Mouse (Mus musculus) lung, embryonic 16.5 days (tissue): ENCODE measurements around the gene Soga1. TPM values are rescaled to one million over a fixed set of nuclear protein-coding genes. Genes with fewer than 3 reads are reported as not detected.

Experiments
- ATAC-seq: fragments of 200-750 bp; cut with Nextera tagmentation; 2 replicates; pipeline ENCODE4 v1.8.0; 2017; ENCODE audit warnings: low read depth, mild to moderate bottlenecking, moderate library complexity
- H3K27ac ChIP-seq: fragments of 300-500 bp; sonication (generic); 2 replicates; pipeline ENCODE4 v1.5.1; 2014; ENCODE audit warnings: mild to moderate bottlenecking, control low read depth, low read length
- H3K27me3 ChIP-seq: fragments of 300-500 bp; sonication (generic); 2 replicates; pipeline ENCODE4 v1.6.1; 2014; ENCODE audit warnings: low read depth, low read length, mixed read lengths; ENCODE audit not compliant: control insufficient read depth, insufficient read depth
- H3K36me3 ChIP-seq: fragments of 300-500 bp; sonication (generic); 2 replicates; pipeline ENCODE4 v1.6.1; 2014; ENCODE audit warnings: low read length; ENCODE audit not compliant: control insufficient read depth, insufficient read depth
- H3K4me1 ChIP-seq: fragments of 300-500 bp; sonication (generic); replicated peaks from 2 replicates; pipeline ENCODE4 v1.6.1; 2014; ENCODE audit warnings: low read length, mixed read lengths; ENCODE audit not compliant: control insufficient read depth, insufficient read depth
- H3K4me2 ChIP-seq: fragments of 300-500 bp; sonication (generic); 2 replicates; pipeline ENCODE4 v1.6.1; 2014; ENCODE audit warnings: low read depth, low read length, control low read depth
- H3K4me3 ChIP-seq: fragments of 300-500 bp; sonication (generic); 2 replicates; pipeline ENCODE4 v1.5.1; 2014; ENCODE audit warnings: mild to moderate bottlenecking, low read length, control low read depth
- H3K9ac ChIP-seq: fragments of 300-500 bp; sonication (generic); 2 replicates; pipeline ENCODE4 v1.6.1; 2014; ENCODE audit warnings: low read length, control low read depth
- H3K9me3 ChIP-seq: fragments of 300-500 bp; sonication (generic); 2 replicates; pipeline ENCODE4 v1.6.1; 2016; ENCODE audit warnings: low read length; ENCODE audit not compliant: control insufficient read depth
- WGBS: fragments of 180-500 bp; shearing (Covaris S2); extraction: QIAGEN DNeasy Blood & Tissue Kit; methylation state at CpG from one replicate; pipeline ENCODE4 v1.1.7; 2014; 5-methylcytosine and 5-hydroxymethylcytosine counted together
- polyA plus RNA-seq: library from polyadenylated mRNA; unstranded; fragments of >200 nt; fragmentation: Nextera tagmentation; extraction: Ambion mirVana; gene quantifications from 2 replicates; pipeline ENCODE4 v1.2.1, GENCODE M21; 2015

Soga1 gene
- polyA plus RNA-seq, 1 experiment from 2014 or later = 4.1 TPM

DNA sequence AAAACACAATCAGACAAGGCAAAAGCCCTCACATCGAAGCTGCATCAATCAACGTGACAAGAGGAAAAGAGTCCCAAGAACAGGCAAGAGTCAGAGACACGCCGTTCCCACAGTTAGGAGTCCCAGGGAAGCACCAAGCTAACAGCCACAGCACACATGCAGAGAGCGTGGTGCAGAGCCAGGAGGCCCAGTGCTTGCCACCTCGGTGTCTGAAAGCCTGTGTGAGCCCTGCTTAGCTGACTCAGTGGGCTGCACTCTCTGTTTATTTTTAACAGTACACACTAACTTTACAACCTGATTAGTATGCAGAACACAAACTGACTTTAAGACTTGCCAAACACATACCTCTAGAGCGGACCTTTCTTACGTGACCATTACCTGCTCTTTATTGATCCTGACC lies 25.4 kb upstream of the Soga1 start:
- Histone ChIP-seq H3K4me1 (no peaks in the 10 kb centered on the region), H3K4me2 (no peak overlapping the region), H3K9me3 (no peaks in the 10 kb centered on the region), H3K9ac (no peak overlapping the region), H3K27ac (no peak overlapping the region), H3K36me3 (peaks cover 27% of the 10 kb centered on the region), H3K4me3 (no peak overlapping the region), H3K27me3 (no peaks in the 10 kb centered on the region)
- ATAC-seq = no peak
- 73% methylated on average over 8 of the region's 8 CpGs for WGBS

DNA sequence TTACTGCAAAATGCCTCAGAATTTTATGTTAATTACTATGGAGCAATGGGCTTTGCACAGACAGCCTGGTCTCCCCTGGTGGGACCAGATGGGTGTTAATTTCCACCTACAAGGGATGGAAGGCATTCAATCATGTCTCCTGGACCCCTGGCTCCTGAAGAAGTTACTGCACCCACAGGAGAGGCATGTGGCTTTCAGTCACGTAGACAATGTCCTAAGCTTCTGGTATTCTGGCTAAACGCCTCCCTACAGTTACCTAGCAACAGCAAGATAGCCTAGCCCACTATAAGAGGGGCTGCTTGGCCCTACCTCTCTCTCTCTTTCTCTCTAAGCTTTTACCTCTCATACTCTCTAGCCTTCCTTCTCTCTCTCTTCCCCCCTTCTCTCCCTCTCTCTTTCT lies 23.2 kb upstream of the Soga1 start:
- 62% methylated on average over 2 of the region's 2 CpGs for WGBS
- Histone ChIP-seq H3K27me3 (no peaks in the 10 kb centered on the region), H3K27ac (no peak overlapping the region), H3K9ac (no peak overlapping the region), H3K4me2 (no peak overlapping the region), H3K4me3 (no peak overlapping the region), H3K36me3 (peaks cover 22% of the 10 kb centered on the region), H3K4me1 (no peaks in the 10 kb centered on the region), H3K9me3 (no peaks in the 10 kb centered on the region)
- no peak for ATAC-seq

DNA sequence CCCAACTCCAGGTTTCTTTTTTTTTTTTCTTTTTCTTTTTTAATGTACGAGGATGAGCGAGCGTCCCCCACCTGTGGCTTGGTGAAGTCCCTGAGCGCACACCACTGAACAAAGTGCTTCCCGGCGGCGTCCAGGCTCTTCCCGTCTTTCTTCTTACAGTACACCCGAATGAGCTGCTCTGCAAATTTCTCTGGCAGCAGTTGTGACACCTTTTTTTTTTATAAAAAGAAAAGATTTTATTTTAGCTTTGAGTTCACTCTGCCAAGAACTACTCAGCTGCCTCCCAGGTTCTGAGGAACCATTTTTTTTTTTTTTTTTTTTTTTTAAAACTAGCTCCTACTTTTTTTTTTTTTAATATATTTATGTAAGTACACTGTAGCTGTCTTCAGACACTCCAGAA lies 22.6 kb upstream of the Soga1 start:
- 94% methylated on average over 9 of the region's 9 CpGs for WGBS
- Histone ChIP-seq H3K27ac (no peak overlapping the region), H3K4me1 (no peaks in the 10 kb centered on the region), H3K36me3 (peaks cover 20% of the 10 kb centered on the region), H3K4me3 (no peak overlapping the region), H3K9ac (no peak overlapping the region), H3K9me3 (no peaks in the 10 kb centered on the region), H3K27me3 (no peaks in the 10 kb centered on the region), H3K4me2 (no peak overlapping the region)
- no peak for ATAC-seq

DNA sequence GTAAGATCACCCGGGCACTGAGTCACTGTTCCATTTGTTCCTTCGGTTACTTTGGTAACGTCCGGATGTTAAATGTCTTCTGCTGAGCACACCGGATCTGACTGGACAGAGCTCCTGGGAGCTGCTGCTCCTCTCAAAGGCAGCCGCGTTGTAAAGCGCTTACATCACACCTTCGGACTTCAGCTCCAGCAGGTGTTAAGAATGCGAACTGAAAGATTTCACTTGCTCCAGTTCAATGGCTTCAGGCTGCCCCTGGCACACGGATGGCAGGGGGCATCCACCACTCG lies 21.2 kb upstream of the Soga1 start:
- H3K9me3 ChIP-seq = no peaks in the 10 kb centered on the region
- H3K36me3 ChIP-seq = peaks cover 15% of the 10 kb centered on the region
- no peaks in the 10 kb centered on the region for H3K27me3 ChIP-seq
- ATAC-seq = peak; percentile 37; the same call in 1 of the 2 replicates
- peak overlapping the region; percentile 29; the same call in 1 of the 2 replicates for H3K27ac ChIP-seq
- no peaks in the 10 kb centered on the region for H3K4me1 ChIP-seq
- 54% methylated on average over 12 of the region's 12 CpGs for WGBS
- H3K9ac ChIP-seq = no peak overlapping the region
- H3K4me3 ChIP-seq = no peak overlapping the region
- H3K4me2 ChIP-seq = no peak overlapping the region

DNA sequence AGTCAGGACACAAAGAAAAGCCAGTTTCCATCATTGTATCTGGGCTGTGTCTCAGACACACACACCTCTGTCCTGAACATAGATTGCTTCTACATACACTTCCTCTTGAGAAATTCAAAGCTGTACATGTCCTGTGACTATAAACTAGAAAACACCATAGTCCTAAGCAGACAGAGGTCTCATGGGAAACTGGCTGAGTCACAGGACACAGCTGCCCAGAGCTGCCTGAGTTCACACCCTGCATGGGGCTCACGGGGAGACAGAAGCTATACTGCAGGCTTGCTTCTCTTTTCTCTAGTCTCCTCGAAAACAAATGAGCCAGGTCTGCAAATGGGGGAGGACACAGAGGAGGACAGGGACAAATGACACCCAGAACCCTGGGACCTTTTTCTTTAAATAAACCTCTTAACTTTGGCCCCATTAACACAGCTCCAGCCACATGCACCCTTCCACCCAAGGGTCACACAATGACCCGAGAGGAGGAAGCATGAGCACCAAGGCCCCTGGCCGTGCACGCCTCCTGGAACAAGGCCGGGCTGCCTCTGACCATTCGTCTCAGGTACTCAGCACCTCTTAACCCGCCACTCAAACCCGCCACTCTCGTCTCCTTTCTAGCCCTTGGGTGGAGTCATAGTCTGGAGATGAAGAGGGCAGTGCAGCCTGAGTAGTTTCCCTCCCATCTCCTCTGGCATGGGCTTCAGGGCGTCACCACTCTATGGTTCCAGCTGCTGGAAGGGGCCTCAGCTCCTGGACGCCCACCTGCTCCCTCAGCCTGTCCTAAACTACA lies 20.7 kb upstream of the Soga1 start:
- WGBS = 58% methylated on average over 12 of the region's 12 CpGs
- 0 out of 2 replicates have a peak overlapping the region, but pooled peaks have one; percentile 19 for H3K27ac ChIP-seq
- H3K4me3 ChIP-seq = no peak overlapping the region
- H3K27me3 ChIP-seq = no peaks in the 10 kb centered on the region
- peak; percentile 61 for ATAC-seq
- no peak overlapping the region for H3K4me2 ChIP-seq
- H3K4me1 ChIP-seq = no peaks in the 10 kb centered on the region
- peaks cover 12% of the 10 kb centered on the region for H3K36me3 ChIP-seq
- H3K9ac ChIP-seq = no peak overlapping the region
- no peaks in the 10 kb centered on the region for H3K9me3 ChIP-seq

DNA sequence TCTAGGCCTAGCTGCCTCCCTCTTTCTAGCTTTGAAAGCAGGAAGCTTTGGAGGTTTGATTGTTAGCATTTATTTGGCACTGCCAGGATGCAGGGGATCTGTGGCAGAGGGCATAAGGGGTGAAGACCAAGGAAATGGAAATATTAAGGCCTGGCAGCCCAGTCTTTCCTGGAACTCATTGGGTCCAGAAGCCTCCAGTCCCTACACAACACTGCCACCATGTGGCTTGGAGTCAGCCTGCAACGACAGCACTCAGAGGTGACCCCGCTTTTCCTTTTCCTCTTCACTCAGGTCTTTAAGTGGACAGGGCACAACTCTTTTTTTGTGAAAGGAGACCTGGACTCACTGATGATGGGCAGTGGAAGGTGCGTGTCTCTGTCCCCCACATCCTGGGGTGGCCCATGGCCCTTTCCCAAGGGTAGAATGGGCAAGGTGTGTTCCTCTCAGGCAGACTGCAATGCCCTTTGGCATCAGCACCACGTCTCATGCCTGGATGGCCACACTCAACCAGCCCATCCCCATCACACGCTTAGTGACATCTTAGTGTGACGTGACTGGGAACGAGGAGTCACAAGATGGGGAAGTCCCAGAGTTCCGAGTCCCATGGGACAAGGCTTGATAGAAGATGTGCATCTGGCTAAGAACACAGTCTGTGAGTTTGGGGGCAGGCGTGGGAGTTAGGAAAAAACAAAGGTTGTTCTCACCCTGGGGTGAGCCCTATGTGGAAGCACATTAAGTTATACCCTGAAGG lies 16.1 kb upstream of the Soga1 start:
- Histone ChIP-seq H3K27ac (no peak overlapping the region), H3K4me3 (no peak overlapping the region), H3K4me2 (no peak overlapping the region), H3K4me1 (peaks cover 9% of the 10 kb centered on the region), H3K36me3 (no peaks in the 10 kb centered on the region; the same call in 1 of the 2 replicates), H3K9ac (no peak overlapping the region), H3K27me3 (no peaks in the 10 kb centered on the region), H3K9me3 (no peaks in the 10 kb centered on the region)
- peak; percentile 65 for ATAC-seq
- WGBS = 57% methylated on average over 9 of the region's 9 CpGs

DNA sequence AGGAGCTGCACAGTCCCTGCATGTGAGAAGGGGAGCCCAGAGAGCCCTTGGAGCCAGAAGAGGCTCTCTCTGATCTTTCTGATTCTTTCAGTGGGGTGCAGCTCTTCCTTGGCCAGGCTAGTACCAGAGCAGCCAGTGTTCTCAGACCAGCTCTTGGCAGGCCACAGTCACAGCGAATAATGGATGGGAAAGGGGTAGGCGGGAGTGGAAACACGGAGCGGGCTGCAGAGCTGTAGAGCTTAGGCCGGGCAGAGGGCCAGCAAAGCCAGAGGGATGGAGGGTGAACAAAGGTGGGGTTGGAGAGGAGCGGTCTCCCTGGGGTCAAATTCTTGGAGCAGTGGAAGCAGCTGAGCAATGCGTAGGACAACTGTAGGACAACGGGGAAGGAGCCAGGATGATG lies 13.0 kb upstream of the Soga1 start:
- WGBS = 25% methylated on average over 8 of the region's 8 CpGs
- Histone ChIP-seq H3K9me3 (no peaks in the 10 kb centered on the region), H3K27ac (no peak overlapping the region), H3K9ac (no peak overlapping the region), H3K4me1 (peaks cover 9% of the 10 kb centered on the region), H3K36me3 (no peaks in the 10 kb centered on the region; the same call in 1 of the 2 replicates), H3K4me2 (no peak overlapping the region), H3K27me3 (no peaks in the 10 kb centered on the region), H3K4me3 (no peak overlapping the region)
- ATAC-seq = peak; percentile 57

DNA sequence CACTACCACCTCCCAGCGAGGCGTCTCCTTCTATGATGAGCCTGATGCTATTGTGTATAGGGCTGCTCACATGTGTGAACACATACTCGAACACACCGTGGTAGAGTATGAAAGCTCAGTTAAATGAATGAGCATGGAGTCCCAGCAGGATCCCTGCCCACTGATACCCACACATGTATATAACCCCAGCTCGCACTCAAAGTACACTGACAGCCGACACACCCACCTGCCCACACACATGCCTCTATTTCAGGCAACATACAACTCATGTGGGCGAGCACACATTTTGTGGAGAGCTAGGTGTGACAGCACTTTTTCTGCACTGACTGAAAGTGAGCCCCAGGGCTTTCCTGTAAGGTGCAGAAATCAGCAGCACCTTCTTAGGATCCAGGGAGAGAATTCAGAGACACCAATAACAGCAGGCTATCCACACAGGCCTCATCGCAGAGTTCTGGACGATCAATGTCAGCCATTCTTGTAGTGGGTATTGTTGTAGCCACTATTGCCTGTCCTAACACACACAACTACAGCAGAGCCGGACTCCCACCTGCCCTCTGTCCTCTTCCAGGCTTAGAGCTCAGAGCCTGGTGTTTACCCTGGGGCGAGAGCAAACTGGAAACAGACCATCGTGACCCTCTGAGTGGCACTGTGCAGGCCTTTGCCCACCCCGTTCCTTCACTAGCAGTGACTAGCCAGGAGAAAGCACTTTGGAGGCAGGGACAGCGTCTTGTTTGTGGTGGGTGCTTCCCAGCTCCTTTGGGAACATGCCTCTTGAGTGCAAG lies 8.7 kb upstream of the Soga1 start:
- WGBS = 75% methylated on average over 14 of the region's 14 CpGs
- no peak for ATAC-seq

DNA sequence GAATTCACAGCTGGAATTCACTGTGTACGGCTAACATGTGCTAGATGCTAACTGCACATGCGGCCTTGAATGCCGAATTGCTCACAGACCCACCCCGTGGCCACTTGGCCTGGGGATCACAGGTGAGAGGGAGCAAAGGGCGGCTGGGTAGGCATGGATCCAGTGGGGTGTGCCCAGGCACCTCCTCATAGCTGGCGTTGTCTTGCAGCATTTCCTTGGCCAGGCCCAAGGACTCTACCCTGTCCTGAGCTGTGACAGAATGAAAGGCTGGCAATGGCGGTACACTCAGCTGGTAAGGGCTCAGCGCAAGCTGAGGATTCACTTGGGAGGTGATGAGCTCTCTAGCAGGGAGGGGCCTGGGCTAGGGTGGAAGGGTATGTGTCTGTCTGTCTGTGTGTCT lies 7.7 kb upstream of the Soga1 start, which contains the start of gene Tldc2:
Gene Tldc2, plus strand, starts transcription at position 260 of the 400 bp plus-strand sequence.
- no peak within 1 kb of the TSS for H3K27ac ChIP-seq
- WGBS = 81% methylated on average over 8 of the region's 8 CpGs
- no peaks in the 10 kb centered on the region for H3K27me3 ChIP-seq
- peaks cover 7% of the 10 kb centered on the region for H3K4me1 ChIP-seq
- H3K9me3 ChIP-seq = no peaks in the 10 kb centered on the region
- no peak for ATAC-seq
- H3K4me3 ChIP-seq = no peak within 1 kb of the TSS
- H3K4me2 ChIP-seq = no peak within 1 kb of the TSS
- H3K9ac ChIP-seq = no peak within 1 kb of the TSS
- H3K36me3 ChIP-seq = no peaks in the 10 kb centered on the region

More for the DNA sequence above, 8.7 kb upstream of the Soga1 start:
- H3K36me3 ChIP-seq = no peaks in the 10 kb centered on the region
- H3K27me3 ChIP-seq = no peaks in the 10 kb centered on the region
- 0 out of 2 replicates have a peak overlapping the region, but pooled peaks have one; percentile 11 for H3K9ac ChIP-seq
- H3K9me3 ChIP-seq = no peaks in the 10 kb centered on the region
- H3K27ac ChIP-seq = no peak overlapping the region
- H3K4me2 ChIP-seq = no peak overlapping the region
- H3K4me3 ChIP-seq = no peak overlapping the region
- H3K4me1 ChIP-seq = peaks cover 13% of the 10 kb centered on the region
